Mouse (Mus musculus) erythroblast, adult 5-6 weeks (primary cell): ENCODE results near the gene Gm10662. TPM values are rescaled to one million over a fixed set of nuclear protein-coding genes. Genes with fewer than 3 reads are reported as not detected.
"Not testable (repeated sequence)": the region's sequence is repeated elsewhere in the genome, so short reads cannot be mapped to it uniquely, and the experiment has no call there.

ENCODE experiments used
- ATAC-seq: replicated peaks from 2 replicates; pipeline ENCODE4 v1.8.0; 2016; ENCODE audit warnings: moderate number of reproducible peaks, mild to moderate bottlenecking, moderate TSS enrichment, inconsistent platforms; ENCODE audit not compliant: poor library complexity, low FRiP score, severe bottlenecking
- total RNA-seq, 2 experiments: library from RNA; stranded (forward) in 1 of 2; stranded (reverse) in 1 of 2; fragments of 150-400 nt in 1 of 2; fragments of 200-764, 138-1000 nt in 1 of 2; gene quantifications; 2 replicates each; pipeline versions ENCODE4 v1.2.3 to v1.2.4; 2015 to 2017; ENCODE audit warnings: low replicate concordance in 2 of 2

The Gm10662 gene
- total RNA-seq (2015; ENCODE audit: low replicate concordance) (not detected in 2 replicates), total RNA-seq (2017; ENCODE audit: low replicate concordance) (not detected in 2 replicates)

- ATAC-seq: not testable (repeated sequence)
These were observed at the start of gene Gm10662 for GRCm38 (mm10) chr7:23144380-23144779. Gene Gm10662 (minus strand): TSS chr7:23144480.

GRCm38 (mm10) chr7:23163505-23163904, 19.2 kb upstream of the Gm10662 start:
- ATAC-seq: not testable (repeated sequence)

Other genes with a start within 250 kb of the Gm10662 start
- gene Gm4214, start 159.8 kb downstream of the Gm10662 start, total RNA-seq (2015; ENCODE audit: low replicate concordance): not detected in 2 replicates
- gene Gm4214, start 159.8 kb downstream of the Gm10662 start, total RNA-seq (2017; ENCODE audit: low replicate concordance): not detected in 2 replicates
- gene Gm4216, start 124.6 kb downstream of the Gm10662 start, total RNA-seq (2015; ENCODE audit: low replicate concordance): not detected in 2 replicates
- not detected in 2 replicates for gene Gm4216, start 124.6 kb downstream of the Gm10662 start, total RNA-seq (2017; ENCODE audit: low replicate concordance)
- gene Vmn1r163, start 88.9 kb downstream of the Gm10662 start, total RNA-seq (2015; ENCODE audit: low replicate concordance): not detected in 2 replicates
- not detected in 2 replicates for gene Vmn1r163, start 88.9 kb downstream of the Gm10662 start, total RNA-seq (2017; ENCODE audit: low replicate concordance)
- not detected in 2 replicates for gene Gm8720, start 77.0 kb downstream of the Gm10662 start, total RNA-seq (2015; ENCODE audit: low replicate concordance)
- not detected in 2 replicates for gene Gm8720, start 77.0 kb downstream of the Gm10662 start, total RNA-seq (2017; ENCODE audit: low replicate concordance)
- gene Vmn1r165, start 72.9 kb upstream of the Gm10662 start, total RNA-seq (2015; ENCODE audit: low replicate concordance): not detected in 2 replicates
- not detected in 2 replicates for gene Vmn1r165, start 72.9 kb upstream of the Gm10662 start, total RNA-seq (2017; ENCODE audit: low replicate concordance)
- not detected in 2 replicates for gene Vmn1r166, start 107.2 kb upstream of the Gm10662 start, total RNA-seq (2015; ENCODE audit: low replicate concordance)
- not detected in 2 replicates for gene Vmn1r166, start 107.2 kb upstream of the Gm10662 start, total RNA-seq (2017; ENCODE audit: low replicate concordance)
- gene Gm6902, start 134.4 kb upstream of the Gm10662 start, total RNA-seq (2015; ENCODE audit: low replicate concordance): not detected in 2 replicates
- gene Gm6902, start 134.4 kb upstream of the Gm10662 start, total RNA-seq (2017; ENCODE audit: low replicate concordance): not detected in 2 replicates
- not detected in 2 replicates for gene Nlrp4e, start 156.7 kb upstream of the Gm10662 start, total RNA-seq (2015; ENCODE audit: low replicate concordance)
- not detected in 2 replicates for gene Nlrp4e, start 156.7 kb upstream of the Gm10662 start, total RNA-seq (2017; ENCODE audit: low replicate concordance)
- gene Nlrp5, start 241.4 kb upstream of the Gm10662 start, total RNA-seq (2015; ENCODE audit: low replicate concordance): not detected in 2 replicates
- gene Nlrp5, start 241.4 kb upstream of the Gm10662 start, total RNA-seq (2017; ENCODE audit: low replicate concordance): not detected in 2 replicates